Mouse (Mus musculus): ENCODE measurements at regions not wholly inside any gene's neighbourhood (a gene's known extent, or its start where the extent isn't known, plus 50 kb on each side); places are given as distances from the start of the nearest gene placed in this dataset.

DNA sequence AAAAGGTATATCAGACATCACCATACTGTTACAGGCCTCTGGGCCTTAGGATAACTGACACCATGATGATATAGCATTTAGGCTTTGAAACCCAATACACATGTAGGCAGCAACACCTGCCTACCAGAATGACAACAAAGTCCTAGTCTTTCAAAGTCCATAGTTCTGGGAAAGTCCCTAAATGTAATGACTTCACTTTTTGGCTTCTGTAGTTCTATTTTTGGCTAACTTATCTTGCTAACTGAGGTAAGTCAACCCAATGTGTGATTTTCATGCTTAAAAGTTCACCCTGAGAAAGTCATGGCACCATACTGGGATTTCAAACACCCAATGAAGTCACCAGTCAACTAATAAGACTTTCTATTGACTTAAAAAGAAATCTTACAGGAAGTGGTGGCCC, 485.8 kb upstream of the Fam174a start:
- no peak overlapping the region for H3K4me3 ChIP-seq

DNA sequence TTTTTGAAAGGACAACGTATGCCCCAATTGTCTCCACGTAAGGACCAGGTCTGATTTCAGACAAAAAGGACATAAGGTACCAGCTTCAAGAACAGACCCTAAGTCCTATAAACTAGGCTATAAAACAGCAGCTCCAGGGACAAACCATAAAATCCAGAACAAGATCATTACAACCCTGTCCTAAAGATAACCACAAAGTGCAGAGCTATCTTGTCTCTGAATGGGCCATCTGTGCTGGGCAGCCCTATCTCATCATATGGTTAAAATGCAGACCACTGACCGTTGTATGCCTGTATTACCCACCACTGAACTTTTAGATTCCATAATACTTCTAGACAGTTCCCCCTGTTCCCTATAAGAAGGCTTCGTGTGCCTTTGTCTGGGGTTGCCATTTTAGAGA, 477.4 kb upstream of the Fam174a start:
- Histone ChIP-seq H3K27me3 (replicated peaks; ENCODE audit: low read depth, poor library complexity, severe bottlenecking) (no peaks in the 10 kb centered on the region), H3K4me1 (no peaks in the 10 kb centered on the region), H3K27ac (replicated peaks) (no peak overlapping the region), H3K9me3 (no peaks in the 10 kb centered on the region), H3K36me3 (replicated peaks) (no peaks in the 10 kb centered on the region), H3K4me3 (no peak overlapping the region)
- WGBS: 89% methylated on average over 4 of the region's 4 CpGs
- no peak for DNase-seq (ENCODE audit: low spot score)

More for the DNA sequence above, 485.8 kb upstream of the Fam174a start:
- no peak overlapping the region for H3K27ac ChIP-seq (replicated peaks)
- no peaks in the 10 kb centered on the region for H3K36me3 ChIP-seq (replicated peaks)
- no peaks in the 10 kb centered on the region for H3K9me3 ChIP-seq
- H3K27me3 ChIP-seq (replicated peaks; ENCODE audit: low read depth, poor library complexity, severe bottlenecking): no peaks in the 10 kb centered on the region
- H3K4me1 ChIP-seq: no peaks in the 10 kb centered on the region
- DNase-seq (ENCODE audit: low spot score): no peak

DNA sequence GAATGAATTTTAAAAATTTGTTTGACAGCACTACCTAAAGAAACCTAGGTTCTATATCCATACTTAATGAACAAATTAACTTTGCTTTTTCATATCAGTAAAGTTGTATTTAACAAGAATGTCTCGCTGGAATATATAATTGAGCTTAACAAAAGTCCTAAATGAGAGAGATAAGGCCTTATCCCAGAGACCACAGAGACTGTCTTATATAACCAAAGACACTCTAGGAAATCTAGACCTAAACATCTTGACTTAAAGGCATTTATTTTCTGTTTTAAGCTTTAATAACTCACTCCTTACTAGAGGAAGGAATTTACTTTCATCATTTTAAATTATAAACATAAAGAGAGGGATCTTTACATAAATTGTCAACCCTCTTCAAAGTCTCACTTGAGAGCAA, 461.9 kb upstream of the Fam174a start:
- Histone ChIP-seq H3K27ac (replicated peaks) (no peak overlapping the region), H3K9me3 (no peaks in the 10 kb centered on the region), H3K27me3 (replicated peaks; ENCODE audit: low read depth, poor library complexity, severe bottlenecking) (no peaks in the 10 kb centered on the region), H3K4me1 (no peaks in the 10 kb centered on the region), H3K36me3 (replicated peaks) (no peaks in the 10 kb centered on the region), H3K4me3 (no peak overlapping the region)
- 86% methylated on average over 1 of the region's 1 CpGs for WGBS
- no peak for DNase-seq (ENCODE audit: low spot score)

DNA sequence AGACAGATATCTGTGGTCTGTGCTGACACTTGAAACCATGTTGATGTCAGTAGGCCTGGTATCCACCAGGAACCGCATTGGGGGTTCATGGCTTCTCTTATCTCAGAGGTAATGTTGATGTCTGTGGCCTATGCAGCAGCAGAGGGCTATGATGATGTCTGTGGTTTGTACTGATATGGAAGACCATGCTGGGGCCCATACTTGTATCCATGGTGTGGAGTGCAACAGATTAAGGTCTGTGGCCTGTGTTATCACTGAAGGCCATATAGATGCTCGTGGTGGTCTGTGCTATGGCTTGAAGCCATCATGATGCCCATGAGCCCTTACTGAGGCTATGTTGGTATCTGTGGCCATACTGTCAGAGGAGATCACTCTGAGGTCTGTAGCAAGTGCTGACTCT, 455.0 kb upstream of the Fam174a start:
- 86% methylated on average over 2 of the region's 2 CpGs for WGBS
- Histone ChIP-seq H3K36me3 (replicated peaks) (no peaks in the 10 kb centered on the region), H3K4me3 (no peak overlapping the region), H3K27me3 (replicated peaks; ENCODE audit: low read depth, poor library complexity, severe bottlenecking) (no peaks in the 10 kb centered on the region), H3K27ac (replicated peaks) (no peak overlapping the region), H3K4me1 (no peaks in the 10 kb centered on the region), H3K9me3 (no peaks in the 10 kb centered on the region)
- no peak for DNase-seq (ENCODE audit: low spot score)

DNA sequence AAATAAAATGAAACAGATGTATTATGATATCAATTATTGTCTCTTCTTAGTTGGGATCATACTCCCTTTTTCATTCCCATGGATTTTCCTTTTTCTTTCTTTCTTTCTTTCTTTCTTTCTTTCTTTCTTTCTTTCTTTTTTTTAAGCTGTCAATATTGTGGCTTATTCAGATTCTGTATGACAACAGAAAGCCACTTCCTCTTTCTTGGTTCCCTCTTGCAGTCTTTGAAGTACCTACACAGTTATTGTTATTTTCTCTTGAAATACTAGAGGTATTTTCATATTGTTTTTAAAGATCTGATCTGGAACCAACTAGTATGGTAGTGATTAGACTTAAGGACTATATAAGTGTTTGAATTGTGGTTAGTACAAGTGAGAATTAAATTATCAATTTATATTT, 444.6 kb upstream of the Fam174a start:
- no peaks in the 10 kb centered on the region for H3K9me3 ChIP-seq
- H3K27me3 ChIP-seq (replicated peaks; ENCODE audit: low read depth, poor library complexity, severe bottlenecking): no peaks in the 10 kb centered on the region
- no peak overlapping the region for H3K27ac ChIP-seq (replicated peaks)
- no peaks in the 10 kb centered on the region for H3K36me3 ChIP-seq (replicated peaks)
- DNase-seq (ENCODE audit: low spot score): no peak
- no peak overlapping the region for H3K4me3 ChIP-seq
- no peaks in the 10 kb centered on the region for H3K4me1 ChIP-seq

DNA sequence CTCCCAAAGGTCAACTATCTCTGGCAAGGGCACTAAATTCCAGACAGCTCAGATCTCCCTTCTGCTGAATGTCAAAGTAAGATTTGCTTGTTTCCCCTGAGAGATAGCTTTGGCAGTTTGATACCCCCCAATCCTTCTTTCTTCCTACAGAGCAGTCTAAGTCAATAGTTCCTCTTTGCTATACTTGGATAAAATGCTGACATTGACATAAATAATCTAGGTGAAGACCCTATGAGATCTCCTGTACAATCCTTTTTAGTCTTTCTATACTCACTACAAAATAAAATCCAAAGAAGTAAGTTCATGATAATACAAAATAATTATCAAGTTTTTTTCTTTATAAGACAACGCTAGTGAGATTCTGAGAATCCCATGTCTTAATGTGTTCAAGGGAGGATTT, 432.9 kb upstream of the Fam174a start:
- no peaks in the 10 kb centered on the region for H3K4me1 ChIP-seq
- H3K36me3 ChIP-seq (replicated peaks): no peaks in the 10 kb centered on the region
- no peak overlapping the region for H3K4me3 ChIP-seq
- no peak for DNase-seq (ENCODE audit: low spot score)
- H3K9me3 ChIP-seq: no peaks in the 10 kb centered on the region
- H3K27ac ChIP-seq (replicated peaks): no peak overlapping the region
- 93% methylated on average over 1 of the region's 1 CpGs for WGBS
- no peaks in the 10 kb centered on the region for H3K27me3 ChIP-seq (replicated peaks; ENCODE audit: low read depth, poor library complexity, severe bottlenecking)

DNA sequence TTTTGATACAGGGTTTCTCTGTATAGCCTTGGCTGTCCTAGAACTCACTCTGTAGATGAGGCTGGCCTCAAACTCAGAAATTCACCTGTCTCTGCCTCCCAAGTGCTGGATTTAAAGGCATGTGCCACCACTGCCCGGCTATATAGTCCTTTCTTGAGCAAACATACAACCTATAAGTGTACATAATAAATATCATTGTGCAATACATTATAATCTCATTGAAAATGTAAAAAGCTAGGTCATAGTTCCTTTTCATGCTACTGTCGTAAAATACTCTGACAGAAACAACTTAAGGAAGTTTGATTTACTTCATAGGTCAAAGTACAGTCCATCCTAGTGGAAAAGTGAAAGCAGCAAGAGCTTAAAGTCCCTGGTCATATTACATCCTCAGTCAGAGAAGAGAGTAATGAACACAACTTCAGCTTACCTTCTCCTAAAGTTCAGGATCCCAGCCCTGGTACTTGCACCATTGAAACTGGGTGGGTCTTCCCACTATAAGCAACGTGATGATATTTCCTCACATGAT, 408.4 kb upstream of the Fam174a start:
- no peaks in the 10 kb centered on the region for H3K9me3 ChIP-seq
- no peaks in the 10 kb centered on the region for H3K4me1 ChIP-seq
- no peaks in the 10 kb centered on the region for H3K36me3 ChIP-seq (replicated peaks)
- no peaks in the 10 kb centered on the region for H3K27me3 ChIP-seq (replicated peaks; ENCODE audit: low read depth, poor library complexity, severe bottlenecking)
- DNase-seq (ENCODE audit: low spot score): no peak
- H3K4me3 ChIP-seq: no peak overlapping the region
- WGBS: 83% methylated on average over 3 of the region's 3 CpGs
- no peak overlapping the region for H3K27ac ChIP-seq (replicated peaks)

DNA sequence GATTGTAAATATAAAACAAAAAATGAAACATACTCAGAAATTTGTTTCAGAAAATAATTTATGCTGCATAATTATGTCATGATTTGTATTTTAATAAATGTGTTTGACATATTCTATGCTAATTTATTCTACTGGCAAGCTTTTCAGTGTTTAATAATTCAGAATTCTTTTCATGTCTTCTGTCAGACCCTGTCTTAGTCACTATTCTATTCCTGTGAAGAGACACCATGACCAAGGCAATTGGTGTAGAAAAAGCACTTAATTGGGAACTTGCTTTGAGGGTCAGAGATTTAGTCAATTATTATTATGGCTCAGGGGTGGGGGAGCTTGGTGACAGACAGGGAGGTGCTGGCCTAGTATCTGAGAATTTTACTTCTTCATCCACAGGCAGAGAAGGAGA, 402.6 kb upstream of the Fam174a start:
- Histone ChIP-seq H3K27ac (replicated peaks) (no peak overlapping the region), H3K4me3 (no peak overlapping the region)
- DNase-seq (ENCODE audit: low spot score): no peak

More for the DNA sequence above, 402.6 kb upstream of the Fam174a start:
- Histone ChIP-seq H3K27me3 (replicated peaks; ENCODE audit: low read depth, poor library complexity, severe bottlenecking) (no peaks in the 10 kb centered on the region), H3K9me3 (no peaks in the 10 kb centered on the region), H3K36me3 (replicated peaks) (no peaks in the 10 kb centered on the region), H3K4me1 (no peaks in the 10 kb centered on the region)
